Mouse (Mus musculus) 3134 (cell line): ENCODE results near the gene Myo5a.

Experiments used
- DNase-seq: peaks from one replicate; pipeline ENCODE4 v3.0.0-alpha.2; 2011; ENCODE audit warnings: low spot score; ENCODE audit not compliant: insufficient read length; ENCODE audit errors: extremely low read depth

The Myo5a gene

GRCm38 (mm10) chr9:75193858-75194257 is 123.0 kb downstream of the Myo5a start:
- no peak for DNase-seq

GRCm38 (mm10) chr9:75196335-75196734 is 125.5 kb downstream of the Myo5a start:
- peak; percentile 50 for DNase-seq

GRCm38 (mm10) chr9:75197297-75197696 is 126.5 kb downstream of the Myo5a start:
- DNase-seq, result no peak

- no peak for DNase-seq
Observed at GRCm38 (mm10) chr9:75201506-75201905, 130.7 kb downstream of the Myo5a start.

- DNase-seq, result no peak
Observed at GRCm38 (mm10) chr9:75202036-75202435, 131.2 kb downstream of the Myo5a start.

- no peak for DNase-seq
Observed at GRCm38 (mm10) chr9:75209246-75209645, 138.4 kb downstream of the Myo5a start.

GRCm38 (mm10) chr9:75210269-75210668 is 139.5 kb downstream of the Myo5a start:
- no peak for DNase-seq

GRCm38 (mm10) chr9:75214743-75215413 is 144.1 kb downstream of the Myo5a start:
- no peak for DNase-seq

GRCm38 (mm10) chr9:75219942-75220341 is 149.1 kb downstream of the Myo5a start:
- no peak for DNase-seq

- peak; percentile 80 for DNase-seq
Observed at GRCm38 (mm10) chr9:75221420-75222287, 150.8 kb downstream of the Myo5a start.

- no peak for DNase-seq
Observed at GRCm38 (mm10) chr9:75231841-75232746, 161.3 kb downstream of the Myo5a start, which contains the start of gene Myo5c. Myo5c (plus strand) TSS chr9:75232020.

GRCm38 (mm10) chr9:75232860-75233259 is 162.0 kb downstream of the Myo5a start:
- no peak for DNase-seq

- DNase-seq, result no peak
Observed at GRCm38 (mm10) chr9:75234271-75234741, 163.5 kb downstream of the Myo5a start.

- DNase-seq, result no peak
Observed at GRCm38 (mm10) chr9:75234983-75235627, 164.3 kb downstream of the Myo5a start.

GRCm38 (mm10) chr9:75235696-75236095 is 164.9 kb downstream of the Myo5a start:
- no peak for DNase-seq

- peak; percentile 85 for DNase-seq
Observed at GRCm38 (mm10) chr9:75236416-75237308, 165.8 kb downstream of the Myo5a start.

GRCm38 (mm10) chr9:75238179-75238578 is 167.4 kb downstream of the Myo5a start:
- DNase-seq, result no peak

- DNase-seq, result no peak
Observed at GRCm38 (mm10) chr9:75243052-75243451, 172.2 kb downstream of the Myo5a start.

GRCm38 (mm10) chr9:75243730-75244406 is 173.1 kb downstream of the Myo5a start:
- peak; percentile 44 for DNase-seq
